Mouse (Mus musculus) adrenal gland, postnatal 36 days (tissue): ENCODE data around the gene S100a14. TPM values are rescaled to one million over a fixed set of nuclear protein-coding genes. Genes with fewer than 3 reads are reported as not detected.

Experiments
- DNase-seq, 2 experiments: peaks; one replicate each; pipeline ENCODE4 v3.0.0; 2021; ENCODE audit warnings: mixed read lengths in 1 of 2
- long read RNA-seq, 2 experiments: library from polyadenylated mRNA; stranded (forward); transcript quantifications; one replicate each; pipeline ENCODE4 v2.0.0; 2021; ENCODE audit warnings: borderline sequencing depth in 2 of 2
- total RNA-seq, 2 experiments: library from RNA; stranded (reverse); gene quantifications; 2 replicates each; pipeline ENCODE4 v1.2.3; 2021

S100a14 gene
- under 1 TPM in 1 of 2 experiments, not detected in 1; 0.53 TPM for total RNA-seq
- long read RNA-seq, experiment 1, result 0 reads
- long read RNA-seq, experiment 2, result 0 reads

GRCm38 (mm10) chr3:90526580-90526979, at the start of gene S100a14:
Gene S100a14 (plus strand): TSS chr3:90526856.
- DNase-seq, result no peak

GRCm38 (mm10) chr3:90486998-90487397, 39.7 kb upstream of the S100a14 start:
- DNase-seq, result no peak

GRCm38 (mm10) chr3:90488576-90488975, 38.1 kb upstream of the S100a14 start:
- peak; percentile 13 to 30 for DNase-seq

GRCm38 (mm10) chr3:90490696-90491256, 35.9 kb upstream of the S100a14 start, which contains the start of gene Snapin:
Gene Snapin (minus strand): TSS chr3:90491033.
- DNase-seq, result peak; percentile 95 to 96

GRCm38 (mm10) chr3:90491350-90491749, 35.3 kb upstream of the S100a14 start:
- DNase-seq, result peak in 1 of 2 experiments; percentile 49

- no peak for DNase-seq
Measured at GRCm38 (mm10) chr3:90493831-90494540, 32.7 kb upstream of the S100a14 start.

- no peak for DNase-seq
Measured at GRCm38 (mm10) chr3:90495850-90496525, 30.7 kb upstream of the S100a14 start.

GRCm38 (mm10) chr3:90497597-90497996, 29.1 kb upstream of the S100a14 start:
- no peak for DNase-seq

- no peak for DNase-seq
Measured at GRCm38 (mm10) chr3:90503444-90503843, 23.2 kb upstream of the S100a14 start.

GRCm38 (mm10) chr3:90505216-90505615, 21.4 kb upstream of the S100a14 start:
- DNase-seq, result no peak

- DNase-seq, result no peak
Measured at GRCm38 (mm10) chr3:90506362-90506761, 20.3 kb upstream of the S100a14 start.

GRCm38 (mm10) chr3:90508287-90508949, 18.2 kb upstream of the S100a14 start:
- no peak for DNase-seq

- DNase-seq, result peak; percentile 99 to 100
Measured at GRCm38 (mm10) chr3:90508950-90509746, 17.5 kb upstream of the S100a14 start, which contains the start of gene Chtop. Gene Chtop (minus strand): TSS chr3:90509498.

GRCm38 (mm10) chr3:90509747-90510123, 16.9 kb upstream of the S100a14 start:
- no peak for DNase-seq

- DNase-seq, result no peak
Measured at GRCm38 (mm10) chr3:90512276-90512675, 14.4 kb upstream of the S100a14 start.

- no peak for DNase-seq
Measured at GRCm38 (mm10) chr3:90512948-90513642, 13.6 kb upstream of the S100a14 start.

GRCm38 (mm10) chr3:90513796-90514590, 12.7 kb upstream of the S100a14 start, which contains the start of the genes S100a1 and S100a13:
Gene S100a1 (minus strand): TSS chr3:90514392.
Gene S100a13 (plus strand): TSS chr3:90514435.
- peak; percentile 84 to 85 for DNase-seq

- peak; percentile 83 to 85 for DNase-seq
Measured at GRCm38 (mm10) chr3:90514691-90515090, 12.0 kb upstream of the S100a14 start.

GRCm38 (mm10) chr3:90515242-90515641, 11.4 kb upstream of the S100a14 start:
- peak; percentile 58 to 69 for DNase-seq

- DNase-seq, result no peak
Measured at GRCm38 (mm10) chr3:90515789-90516188, 10.9 kb upstream of the S100a14 start.
